Mouse (Mus musculus): ENCODE results near the gene Kcna6.

Kcna6 gene

GRCm38 (mm10) chr6:126735806-126736205, 4.7 kb downstream of the Kcna6 start:
- DNase-seq (ENCODE audit: low spot score in 2 of 2): no peak

GRCm38 (mm10) chr6:126732645-126733044, 7.8 kb downstream of the Kcna6 start:
- no peak for DNase-seq (ENCODE audit: low spot score in 2 of 2)

GRCm38 (mm10) chr6:126728803-126729202, 11.7 kb downstream of the Kcna6 start:
- no peak for DNase-seq (ENCODE audit: low spot score in 2 of 2)

GRCm38 (mm10) chr6:126718423-126719087, 21.9 kb downstream of the Kcna6 start:
- no peak for DNase-seq (ENCODE audit: low spot score in 2 of 2)

GRCm38 (mm10) chr6:126712531-126712930, 27.9 kb downstream of the Kcna6 start:
- no peak for DNase-seq (ENCODE audit: low spot score in 2 of 2)

- DNase-seq (ENCODE audit: low spot score in 2 of 2): no peak
These were observed 34.5 kb downstream of the Kcna6 start for GRCm38 (mm10) chr6:126705936-126706335.

- peak in 1 of 2 experiments; percentile 9 for DNase-seq (ENCODE audit: low spot score in 2 of 2)
These were observed 36.0 kb downstream of the Kcna6 start for GRCm38 (mm10) chr6:126704430-126704829.

- DNase-seq (ENCODE audit: low spot score in 2 of 2): peak in 1 of 2 experiments; percentile 57
These were observed 38.4 kb downstream of the Kcna6 start for GRCm38 (mm10) chr6:126702116-126702515.

- DNase-seq (ENCODE audit: low spot score in 2 of 2): no peak
These were observed 39.3 kb downstream of the Kcna6 start for GRCm38 (mm10) chr6:126701196-126701595.

GRCm38 (mm10) chr6:126699995-126700394, 40.5 kb downstream of the Kcna6 start:
- no peak for DNase-seq (ENCODE audit: low spot score in 2 of 2)

GRCm38 (mm10) chr6:126687120-126687519, 53.4 kb downstream of the Kcna6 start:
- no peak for DNase-seq (ENCODE audit: low spot score in 2 of 2)

GRCm38 (mm10) chr6:126685135-126685534, 55.3 kb downstream of the Kcna6 start:
- no peak for DNase-seq (ENCODE audit: low spot score in 2 of 2)

- DNase-seq (ENCODE audit: low spot score in 2 of 2): no peak
These were observed 61.5 kb downstream of the Kcna6 start for GRCm38 (mm10) chr6:126678961-126679360.

GRCm38 (mm10) chr6:126667001-126667400, 73.5 kb downstream of the Kcna6 start:
- DNase-seq (ENCODE audit: low spot score in 2 of 2): no peak

- DNase-seq (ENCODE audit: low spot score in 2 of 2): no peak
These were observed 74.4 kb downstream of the Kcna6 start for GRCm38 (mm10) chr6:126666091-126666490.

- no peak for DNase-seq (ENCODE audit: low spot score in 2 of 2)
These were observed 75.9 kb downstream of the Kcna6 start for GRCm38 (mm10) chr6:126664569-126664968.
